In genomic region chr16:29838981-29839661, GRCm38 (mm10) we compare ENCODE assay signal across 8 mouse cellular contexts.
DNase-seq lines count a peak whose midpoint lies in the region; ATAC-seq and TF ChIP-seq lines count a peak whose summit lies in the region.

No protein-coding gene starts in this region.

- 0 out of 2 replicates have a peak, but pooled peaks have one; percentile 0 for TF ChIP-seq CTCF in brain, embryonic 14.5 days (IDR thresholded peaks at IDR 0.05; ENCODE audit: borderline replicate concordance, extremely low read depth, insufficient read depth, insufficient read length)

- H3K27me3 ChIP-seq in hindbrain, embryonic 15.5 days: peaks cover 43% of the 10 kb centered on the region

- H3K36me3 ChIP-seq in hindbrain, embryonic 15.5 days: no peaks in the 10 kb centered on the region
- H3K36me3 ChIP-seq in macrophage (ENCODE audit: inconsistent target): no peaks in the 10 kb centered on the region

- H3K27ac ChIP-seq in hindbrain, embryonic 15.5 days (replicated peaks): peak overlapping the region; percentile 47
- no peak overlapping the region for H3K27ac ChIP-seq in macrophage

- peak overlapping the region; percentile 53 for H3K4me2 ChIP-seq in hindbrain, embryonic 15.5 days

- WGBS in hindbrain, embryonic 15.5 days: 10% methylated on average over 28 of the region's 28 CpGs
- WGBS in macrophage (ENCODE audit: missing documents): 7% methylated on average over 27 of the region's 28 CpGs

- H3K79me2 ChIP-seq in macrophage (ENCODE audit: inconsistent target): no peaks in the 10 kb centered on the region

- peaks cover 24% of the 10 kb centered on the region for H3K4me1 ChIP-seq in hindbrain, embryonic 15.5 days (replicated peaks)

- DNase-seq in cerebellum, adult 18-20 months: peak; percentile 21 to 41
- no peak for DNase-seq in cerebellum, adult 9-11 months
- peak; percentile 89 for DNase-seq in brain, embryonic 14.5 days (ENCODE audit: low read depth)
- peak; percentile 77 to 80 for DNase-seq in frontal cortex, adult 2 months (ENCODE audit: extremely low spot score in 1 of 2, low spot score in 1 of 2)
- DNase-seq in left cerebral cortex, adult 18-20 months (ENCODE audit: low spot score in 2 of 2): peak; percentile 71 to 72
- peak; percentile 77 to 81 for DNase-seq in right cerebral cortex, postnatal 36 days (ENCODE audit: low spot score in 2 of 2)

- H3K9me3 ChIP-seq in hindbrain, embryonic 15.5 days: no peaks in the 10 kb centered on the region

- peak; percentile 73 for ATAC-seq in hindbrain, embryonic 15.5 days (ENCODE audit: low FRiP score, low read depth)

- peak overlapping the region; percentile 22; the same call in 1 of the 2 replicates for H3K9ac ChIP-seq in hindbrain, embryonic 15.5 days

- TF ChIP-seq POLR2A in brain, embryonic 14.5 days (IDR thresholded peaks at IDR 0.05; ENCODE audit: borderline replicate concordance, extremely low read depth, insufficient read depth, insufficient read length, poor library complexity, severe bottlenecking): no peak

- H3K4me3 ChIP-seq in hindbrain, embryonic 15.5 days: peak overlapping the region; percentile 29
- H3K4me3 ChIP-seq in macrophage (ENCODE audit: inconsistent target): peak overlapping the region; percentile 10; the same call in 1 of the 2 replicates
